Mouse (Mus musculus) frontal cortex, adult (tissue): ENCODE results near the gene Slpi.
"Not testable (repeated sequence)": the region's sequence is repeated elsewhere in the genome, so short reads cannot be mapped to it uniquely, and the experiment has no call there.

ENCODE experiments used
- ATAC-seq: cut with Nextera tagmentation; 2 replicates; pipeline ENCODE4 v1.9.2; 2017; ENCODE audit warnings: mild to moderate bottlenecking, moderate library complexity, mixed read lengths; ENCODE audit not compliant: low TSS enrichment

Gene Slpi

GRCm38 (mm10) chr2:164377478-164378426 lies 11.1 kb downstream of the Slpi start:
- ATAC-seq: no peak

GRCm38 (mm10) chr2:164373187-164373586 lies 15.7 kb downstream of the Slpi start:
- no peak for ATAC-seq

- ATAC-seq: no peak
These were observed 16.4 kb downstream of the Slpi start for GRCm38 (mm10) chr2:164372408-164373053.

- ATAC-seq: no peak
These were observed 17.5 kb downstream of the Slpi start for GRCm38 (mm10) chr2:164371371-164371770.

GRCm38 (mm10) chr2:164368620-164369105 lies 20.2 kb downstream of the Slpi start:
- ATAC-seq: no peak

- ATAC-seq: no peak
These were observed 21.9 kb downstream of the Slpi start for GRCm38 (mm10) chr2:164366947-164367346.

- no peak for ATAC-seq
These were observed 27.8 kb downstream of the Slpi start for GRCm38 (mm10) chr2:164360974-164361657.

GRCm38 (mm10) chr2:164359668-164360067 lies 29.2 kb downstream of the Slpi start:
- ATAC-seq: no peak

- no peak for ATAC-seq
These were observed 29.9 kb downstream of the Slpi start for GRCm38 (mm10) chr2:164359031-164359430.

- no peak for ATAC-seq
These were observed 30.5 kb downstream of the Slpi start for GRCm38 (mm10) chr2:164358373-164358772.

GRCm38 (mm10) chr2:164356177-164356967 lies 32.5 kb downstream of the Slpi start:
- no peak for ATAC-seq

GRCm38 (mm10) chr2:164353356-164353755 lies 35.5 kb downstream of the Slpi start:
- no peak for ATAC-seq

- no peak for ATAC-seq
These were observed 36.2 kb downstream of the Slpi start for GRCm38 (mm10) chr2:164352697-164353096.

GRCm38 (mm10) chr2:164348980-164349379 lies 39.9 kb downstream of the Slpi start:
- ATAC-seq: no peak

- not testable (repeated sequence) for ATAC-seq
These were observed 41.2 kb downstream of the Slpi start for GRCm38 (mm10) chr2:164347697-164348096.

- not testable (repeated sequence) for ATAC-seq
These were observed 45.2 kb downstream of the Slpi start for GRCm38 (mm10) chr2:164343732-164344131.

- ATAC-seq: not testable (repeated sequence)
These were observed 56.5 kb downstream of the Slpi start, which contains the start of gene Svs5 for GRCm38 (mm10) chr2:164332440-164332839. Gene Svs5 (plus strand): TSS chr2:164332740.

- no peak for ATAC-seq
These were observed 67.9 kb downstream of the Slpi start for GRCm38 (mm10) chr2:164320983-164321382.

GRCm38 (mm10) chr2:164316451-164316850 lies 72.4 kb downstream of the Slpi start, which contains the start of gene Svs6:
Gene Svs6 (plus strand): TSS chr2:164316751.
- ATAC-seq: not testable (repeated sequence)

- ATAC-seq: peak; percentile 96
These were observed 73.4 kb downstream of the Slpi start for GRCm38 (mm10) chr2:164315460-164315859.

- peak; percentile 86 for ATAC-seq
These were observed 76.3 kb downstream of the Slpi start for GRCm38 (mm10) chr2:164312599-164312998.
